Mouse (Mus musculus): ENCODE data around the gene Dcaf6.

- no peak for TF ChIP-seq CTCF (IDR thresholded peaks at IDR 0.05; ENCODE audit: control insufficient read depth, insufficient read depth, low read length)
- no peak for TF ChIP-seq POLR2A (IDR thresholded peaks at IDR 0.05; ENCODE audit: borderline replicate concordance, control insufficient read depth, low read depth, low read length)
Observed at GRCm38 (mm10) chr1:165342126-165342525, 118.1 kb downstream of the Dcaf6 start.

All from bone marrow, adult 2 months (tissue).